Mouse (Mus musculus): ENCODE measurements around the gene Cdc14b.

GRCm38 (mm10) chr13:64253697-64254096, 21.4 kb downstream of the Cdc14b start:
- TF ChIP-seq EP300 (IDR thresholded peaks at IDR 0.05; ENCODE audit: insufficient read depth, low read depth, low read length) = no peak
- no peak for TF ChIP-seq POLR2A (IDR thresholded peaks at IDR 0.05; ENCODE audit: insufficient read depth, low read depth, low read length)
- no peak for TF ChIP-seq CTCF (IDR thresholded peaks at IDR 0.05)
